Mouse (Mus musculus) cerebellum, postnatal 14 days (tissue): Measurements from ENCODE around the gene Hamp2.
A peak's percentile ranks its signal among the peaks of the same experiment; 100 is the strongest.

ENCODE experiments used
- DNase-seq, 2 experiments: peaks; one replicate each; pipeline ENCODE4 v3.0.0; 2021; ENCODE audit warnings: mixed read lengths in 2 of 2

Gene Hamp2

DNA sequence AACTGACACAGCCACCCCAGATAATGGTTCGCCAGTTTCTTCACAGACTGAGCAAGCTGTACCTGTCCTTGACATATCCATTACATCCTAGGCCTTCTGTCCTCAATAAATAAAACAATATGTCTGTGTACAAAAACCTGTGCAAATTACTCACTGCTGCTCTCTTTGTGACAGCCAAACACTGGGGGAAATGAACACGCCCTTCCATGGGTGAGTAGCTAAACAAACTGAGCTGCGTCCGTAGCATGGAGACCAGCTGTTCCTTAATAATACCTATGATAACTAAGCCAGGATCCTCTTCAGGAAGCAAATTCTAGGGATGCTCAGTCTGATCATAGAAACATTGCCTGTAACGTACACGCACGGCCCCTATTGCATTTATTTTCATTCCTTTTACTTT lies 35.7 kb downstream of the Hamp2 start:
- no peak for DNase-seq

DNA sequence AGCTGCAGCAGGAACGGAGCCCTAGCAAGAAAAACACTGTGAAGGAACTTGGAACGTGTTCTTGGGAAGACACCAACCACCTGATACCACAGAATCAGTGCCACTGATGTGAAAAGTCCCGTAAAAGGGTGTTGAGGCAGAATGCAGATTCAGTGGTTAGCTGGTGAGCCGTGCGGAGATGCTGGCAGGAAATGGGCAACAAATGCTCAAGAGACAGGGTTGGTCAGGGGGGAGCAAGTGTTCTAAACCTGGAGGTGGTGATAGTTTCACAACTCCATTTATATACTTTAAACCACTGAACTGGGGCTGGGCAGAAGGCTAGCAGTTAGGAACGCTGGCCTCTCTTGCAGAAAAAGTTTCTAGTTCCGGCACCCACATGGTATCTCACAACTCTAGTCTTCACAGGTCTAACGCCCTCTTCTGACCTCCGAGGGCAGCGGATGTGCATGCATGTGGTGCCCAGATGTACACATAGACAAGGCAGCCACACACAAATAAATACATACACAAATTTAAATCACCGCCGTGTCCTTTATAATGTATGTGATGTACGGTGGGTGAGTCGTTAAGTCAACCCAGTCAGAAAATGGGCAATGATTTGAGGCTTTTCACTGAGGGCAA lies 36.8 kb downstream of the Hamp2 start:
- DNase-seq: peak in 1 of 2 experiments; percentile 13

DNA sequence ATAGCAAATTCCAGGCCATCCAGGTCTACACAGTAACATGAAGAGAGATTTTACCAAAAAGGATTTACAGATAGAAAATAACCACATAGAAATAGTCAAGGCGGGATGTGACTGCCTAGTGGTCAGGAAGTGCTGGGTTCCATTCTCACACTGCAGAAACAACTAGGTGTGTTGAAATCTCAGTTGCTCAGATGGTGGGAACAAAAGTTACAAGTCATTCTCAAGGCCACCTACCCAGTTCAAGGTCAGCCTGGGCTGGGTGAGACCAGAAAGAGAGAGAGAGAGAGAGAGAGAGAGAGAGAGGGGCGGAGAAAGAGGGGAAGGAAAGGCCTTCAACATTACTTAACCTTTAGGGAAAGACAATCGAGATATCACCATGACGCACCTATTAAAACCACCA lies 37.6 kb downstream of the Hamp2 start:
- DNase-seq: no peak

DNA sequence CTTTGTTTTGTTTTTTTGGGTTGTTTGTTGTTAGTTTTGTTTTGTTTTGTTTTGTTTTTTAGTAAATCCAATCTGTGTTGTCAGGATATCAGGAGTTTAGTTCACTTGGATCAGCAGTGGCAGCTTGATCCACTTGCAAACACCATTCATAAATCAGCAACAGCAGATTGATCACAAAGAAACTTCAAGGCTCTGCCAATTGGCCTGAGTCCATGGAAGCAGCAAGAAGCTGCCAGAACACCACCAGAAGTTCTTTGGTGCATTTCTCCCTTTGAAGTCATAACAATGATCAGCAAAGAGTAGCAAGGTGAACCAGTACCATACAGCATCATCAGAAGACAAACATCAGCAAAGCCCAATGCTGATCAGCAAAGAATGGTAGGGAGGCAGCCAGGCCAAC lies 40.4 kb downstream of the Hamp2 start:
- no peak for DNase-seq

DNA sequence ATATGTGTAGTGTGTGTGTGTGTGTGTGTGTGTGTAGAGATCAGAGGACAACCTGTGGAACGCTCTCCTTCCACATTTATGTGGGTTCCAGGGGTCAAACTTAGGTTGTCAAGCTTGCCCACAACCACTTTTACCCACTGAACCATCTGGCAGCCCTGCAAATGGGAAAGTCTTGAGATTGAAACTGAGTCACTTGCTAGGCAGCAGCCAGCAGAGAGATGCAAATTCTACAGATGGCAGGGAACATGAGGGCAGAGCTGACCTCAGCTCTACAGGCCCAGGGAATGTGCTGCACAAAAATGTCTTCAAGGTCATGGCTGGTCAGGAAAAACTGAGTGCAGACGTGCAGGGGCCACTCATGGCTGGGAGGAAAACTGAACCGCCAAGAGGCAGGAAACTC lies 43.1 kb downstream of the Hamp2 start:
- DNase-seq: no peak

DNA sequence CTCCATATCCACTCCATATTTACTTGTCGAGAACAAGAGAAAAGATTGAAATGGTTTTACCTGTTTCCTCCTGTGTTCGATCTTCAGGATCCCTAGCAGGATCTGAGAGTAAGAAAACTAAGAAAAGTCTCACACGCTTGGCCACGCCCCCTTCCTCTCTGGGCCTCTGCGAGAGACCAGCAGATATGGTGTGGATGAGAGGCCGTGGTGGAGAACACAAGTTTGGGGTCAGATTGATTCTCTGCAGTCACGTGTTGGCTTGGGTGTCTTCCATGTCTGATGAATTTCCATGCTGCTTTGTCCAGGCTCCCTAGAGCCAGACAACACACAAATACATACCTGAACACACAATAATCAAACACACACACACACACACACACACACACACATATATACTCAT lies 44.3 kb downstream of the Hamp2 start, which contains the start of gene Cd22:
TSS of gene Cd22 (minus strand) at position 167 of the 400 bp plus-strand sequence.
- DNase-seq: no peak

DNA sequence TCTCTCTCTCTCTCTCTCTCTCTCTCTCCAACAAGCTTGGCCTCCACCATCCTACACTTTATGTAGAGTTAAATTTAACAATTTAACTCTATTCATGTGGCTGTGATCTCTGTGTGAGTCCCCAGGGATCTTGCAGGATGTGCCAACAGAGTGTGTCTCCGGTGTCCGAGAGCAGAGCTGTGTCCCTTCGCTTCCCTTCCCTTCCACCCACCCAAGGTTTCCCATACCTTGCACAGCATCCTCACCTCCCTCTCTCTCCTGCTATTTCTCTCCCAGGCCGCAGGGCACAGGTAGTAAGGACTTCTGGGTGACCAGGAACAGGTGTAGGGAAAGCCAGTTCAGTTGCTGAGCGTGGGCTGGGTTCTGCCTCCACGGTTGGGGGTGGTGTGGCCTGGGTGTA lies 45.5 kb downstream of the Hamp2 start:
- DNase-seq: no peak

DNA sequence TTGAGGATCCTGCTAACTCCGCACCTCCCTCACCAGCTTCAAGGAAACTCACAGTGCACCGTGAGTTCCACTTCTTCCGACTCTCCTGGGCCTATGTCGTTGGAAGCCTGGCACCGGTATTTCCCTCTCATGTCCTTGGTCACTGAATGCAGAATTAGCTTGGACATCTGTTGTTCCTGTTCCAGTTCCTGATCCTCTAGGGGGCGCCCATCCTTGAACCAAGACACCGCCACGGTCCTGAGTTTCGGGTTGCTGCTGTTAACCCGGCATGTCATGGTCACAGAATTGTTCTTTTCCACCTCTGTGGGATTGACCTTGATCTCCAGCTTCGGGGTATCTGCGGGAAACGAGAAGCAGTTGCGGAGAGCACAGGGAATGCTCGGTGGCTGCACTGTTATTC lies 51.4 kb downstream of the Hamp2 start:
- peak; percentile 87 to 93 for DNase-seq
